Mouse (Mus musculus) intestine, postnatal 0 days (tissue): ENCODE measurements around the gene Pde5a. TPM values are rescaled to one million over a fixed set of nuclear protein-coding genes. Genes with fewer than 3 reads are reported as not detected.
A peak's percentile ranks its signal among the peaks of the same experiment; 100 is the strongest.

ENCODE experiments used
- ATAC-seq: fragments of 200-750 bp; cut with Nextera tagmentation; 2 replicates; pipeline ENCODE4 v1.8.0; 2017; ENCODE audit warnings: mild to moderate bottlenecking, moderate TSS enrichment, moderate library complexity
- H3K27ac ChIP-seq: fragments of 300-500 bp; sonication (generic); 2 replicates; pipeline ENCODE4 v1.5.1; 2014; ENCODE audit warnings: mild to moderate bottlenecking, low read depth, low read length, moderate library complexity
- H3K27me3 ChIP-seq: fragments of 300-500 bp; sonication (generic); replicated peaks from 2 replicates; pipeline ENCODE4 v1.6.1; 2014; ENCODE audit warnings: low read length, mixed read lengths; ENCODE audit not compliant: control insufficient read depth, insufficient read depth
- H3K36me3 ChIP-seq: fragments of 300-500 bp; sonication (generic); 2 replicates; pipeline ENCODE4 v1.6.1; 2014; ENCODE audit warnings: mild to moderate bottlenecking, moderate library complexity; ENCODE audit not compliant: control insufficient read depth, insufficient read depth
- H3K4me1 ChIP-seq: fragments of 300-500 bp; sonication (generic); replicated peaks from 2 replicates; pipeline ENCODE4 v1.6.1; 2014; ENCODE audit warnings: antibody characterized with exemption, low read length, mixed read lengths; ENCODE audit not compliant: control insufficient read depth, insufficient read depth
- H3K4me2 ChIP-seq: fragments of 300-500 bp; sonication (generic); replicated peaks from 2 replicates; pipeline ENCODE4 v1.6.1; 2014; ENCODE audit warnings: low read depth, mild to moderate bottlenecking, moderate library complexity
- H3K4me3 ChIP-seq: fragments of 300-500 bp; sonication (generic); 2 replicates; pipeline ENCODE4 v1.5.1; 2014; ENCODE audit warnings: low read depth, low read length
- H3K9ac ChIP-seq: fragments of 300-500 bp; sonication (generic); 2 replicates; pipeline ENCODE4 v1.6.1; 2014; ENCODE audit warnings: mild to moderate bottlenecking, low read depth, low read length
- H3K9me3 ChIP-seq: fragments of 300-500 bp; sonication (generic); 2 replicates; pipeline ENCODE4 v1.6.1; 2016; ENCODE audit warnings: mixed run types; ENCODE audit not compliant: control insufficient read depth
- CTCF ChIP-seq: sonication (generic); IDR thresholded peaks from 2 replicates; pipeline ENCODE4 v1.5.1; 2016; ENCODE audit warnings: low read depth, mild to moderate bottlenecking, control low read depth, antibody characterized with exemption, moderate library complexity
- WGBS: fragments of 180-500 bp; shearing (Covaris S2); extraction: QIAGEN DNeasy Blood & Tissue Kit; methylation state at CpG from one replicate; pipeline ENCODE4 v1.1.7; 2014; 5-methylcytosine and 5-hydroxymethylcytosine counted together
- polyA plus RNA-seq: library from polyadenylated mRNA; unstranded; fragments of >200 nt; fragmentation: Nextera tagmentation; extraction: Ambion mirVana; gene quantifications from 2 replicates; pipeline ENCODE4 v1.2.1, GENCODE M21; 2015

The Pde5a gene
- polyA plus RNA-seq, 1 experiment from 2014 or later: 9.0 TPM

- no peaks in the 10 kb centered on the region for H3K9me3 ChIP-seq
- H3K27ac ChIP-seq: peak overlapping the region; percentile 72
- peak; percentile 81 for ATAC-seq
- H3K4me2 ChIP-seq: peak overlapping the region; percentile 52; the same call in 1 of the 2 replicates
- WGBS: 36% methylated on average over 11 of the region's 11 CpGs
- no peaks in the 10 kb centered on the region for H3K27me3 ChIP-seq
- TF ChIP-seq CTCF: no peak
- H3K4me1 ChIP-seq: no peaks in the 10 kb centered on the region
- H3K36me3 ChIP-seq: no peaks in the 10 kb centered on the region
- H3K4me3 ChIP-seq: peak overlapping the region; percentile 41
- H3K9ac ChIP-seq: peak overlapping the region; percentile 49
Observed at GRCm38 (mm10) chr3:122895189-122895731, 166.5 kb downstream of the Pde5a start.

GRCm38 (mm10) chr3:122898254-122898653, 169.5 kb downstream of the Pde5a start:
- peak; percentile 66 for ATAC-seq

DNA sequence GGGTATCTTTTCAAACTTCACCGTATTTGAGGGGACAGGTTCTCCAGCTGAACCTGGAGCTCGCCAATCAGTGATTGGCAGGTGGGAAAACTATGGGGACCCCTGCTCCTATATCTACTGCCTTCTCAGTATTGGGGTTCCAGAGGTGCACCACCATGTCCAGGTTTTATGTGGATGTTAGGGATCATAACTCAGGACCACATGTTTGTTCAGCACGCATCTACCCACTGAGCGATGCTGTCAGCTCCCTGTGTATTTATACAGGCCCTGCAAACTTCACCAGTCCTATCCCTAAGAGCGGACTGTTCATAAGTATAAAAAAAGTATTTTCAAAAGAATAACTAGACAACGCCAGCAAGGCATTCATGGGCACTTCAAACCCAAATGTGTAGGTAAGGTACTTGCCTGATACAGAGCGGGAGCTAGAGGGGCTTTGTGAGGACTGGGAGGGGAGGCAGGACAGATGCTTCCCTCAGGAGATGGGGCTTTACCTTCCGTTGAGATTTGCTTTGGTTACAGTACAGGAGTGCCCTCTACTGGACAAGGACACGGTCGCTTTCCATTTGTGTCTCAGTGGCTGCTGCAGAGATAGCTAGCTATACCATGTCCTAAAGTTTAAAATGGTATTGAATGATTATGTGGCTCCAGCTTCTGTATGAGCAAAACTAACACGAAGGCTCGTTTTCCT, 175.1 kb downstream of the Pde5a start:
- Histone ChIP-seq H3K27ac (no peak overlapping the region), H3K27me3 (no peaks in the 10 kb centered on the region), H3K36me3 (no peaks in the 10 kb centered on the region), H3K4me2 (no peak overlapping the region), H3K9ac (no peak overlapping the region), H3K9me3 (no peaks in the 10 kb centered on the region), H3K4me3 (no peak overlapping the region), H3K4me1 (no peaks in the 10 kb centered on the region)
- no peak for ATAC-seq
- peak; percentile 98 for TF ChIP-seq CTCF
- 39% methylated on average over 12 of the region's 12 CpGs for WGBS

More at GRCm38 (mm10) chr3:122898254-122898653, 169.5 kb downstream of the Pde5a start:
- H3K27ac ChIP-seq: 0 out of 2 replicates have a peak overlapping the region, but pooled peaks have one; percentile 1
- H3K4me3 ChIP-seq: no peak overlapping the region
- no peak overlapping the region for H3K9ac ChIP-seq
- no peaks in the 10 kb centered on the region for H3K9me3 ChIP-seq
- no peaks in the 10 kb centered on the region for H3K4me1 ChIP-seq
- no peaks in the 10 kb centered on the region for H3K36me3 ChIP-seq
- no peaks in the 10 kb centered on the region for H3K27me3 ChIP-seq
- TF ChIP-seq CTCF: no peak
- WGBS: 37% methylated on average over 6 of the region's 6 CpGs
- peak overlapping the region; percentile 21; the same call in 1 of the 2 replicates for H3K4me2 ChIP-seq

- no peak overlapping the region for H3K27ac ChIP-seq
- TF ChIP-seq CTCF: no peak
- H3K4me3 ChIP-seq: no peak overlapping the region
- WGBS: 87% methylated on average over 2 of the region's 2 CpGs
- H3K36me3 ChIP-seq: no peaks in the 10 kb centered on the region
- no peak overlapping the region for H3K4me2 ChIP-seq
- H3K9me3 ChIP-seq: no peaks in the 10 kb centered on the region
- no peak for ATAC-seq
- no peak overlapping the region for H3K9ac ChIP-seq
- H3K4me1 ChIP-seq: no peaks in the 10 kb centered on the region
- H3K27me3 ChIP-seq: no peaks in the 10 kb centered on the region
Observed at GRCm38 (mm10) chr3:122907841-122908240, 179.1 kb downstream of the Pde5a start.

Other genes with a start within 250 kb of the Pde5a start
- 19.8 and 20.0 TPM in 2 replicates for gene Fnbp1l, start 109.2 kb upstream of the Pde5a start, polyA plus RNA-seq
- 14,903 and 15,973 TPM in 2 replicates for gene Fabp2, start 166.1 kb downstream of the Pde5a start, polyA plus RNA-seq
- gene Gm10959, start 190.4 kb downstream of the Pde5a start, polyA plus RNA-seq: not detected in 2 replicates
- gene 1810037I17Rik, start 195.3 kb downstream of the Pde5a start, polyA plus RNA-seq: 222 and 229 TPM in 2 replicates